Mouse (Mus musculus): ENCODE results near the gene Ciao2a.

DNA sequence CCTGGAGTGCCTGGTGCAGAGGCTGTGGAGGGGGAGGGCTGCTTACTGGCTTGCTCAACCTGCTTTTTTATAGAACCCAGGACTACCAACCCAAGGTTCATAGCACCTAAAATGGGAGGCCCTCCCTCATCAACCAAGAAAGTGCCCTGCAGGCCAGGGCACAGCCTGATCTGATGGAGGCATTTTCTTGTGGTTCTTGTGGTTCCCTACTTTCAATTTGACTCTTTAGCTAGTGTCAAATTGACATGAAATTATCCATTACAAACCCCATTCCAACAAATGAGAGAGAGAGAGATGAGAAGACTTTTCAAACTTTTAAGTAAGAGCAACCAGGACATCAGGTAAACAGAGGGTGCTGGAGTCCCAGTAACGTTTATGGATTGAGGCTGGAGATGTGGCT, 15.9 kb downstream of the Ciao2a start:
- TF ChIP-seq CTCF (IDR thresholded peaks at IDR 0.05; ENCODE audit: low read depth, low read length) (no peak), GATA1 (IDR thresholded peaks at IDR 0.05; ENCODE audit: borderline replicate concordance, low read length) (no peak), POLR2AphosphoS5 (IDR thresholded peaks at IDR 0.05; ENCODE audit: insufficient replicate concordance, low read depth, low read length) (no peak), GATA2 (IDR thresholded peaks at IDR 0.05; ENCODE audit: borderline replicate concordance, low read depth, low read length) (no peak), TAL1 (conservative IDR thresholded peaks at IDR 0.05; ENCODE audit: low read depth, low read length) (no peak)

Measured in G1E (cell line).